Mouse (Mus musculus): Measurements from ENCODE around the gene Lmln. TPM values are rescaled to one million over a fixed set of nuclear protein-coding genes. Genes with fewer than 3 reads are reported as not detected.
"Not testable (repeated sequence)": the region's sequence is repeated elsewhere in the genome, so short reads cannot be mapped to it uniquely, and the experiment has no call there.

Gene Lmln
- polyA plus RNA-seq, 1 experiment, result 10.8 TPM

- Histone ChIP-seq H3K4me3 (ENCODE audit: control insufficient read depth, low read depth, low read length) (no peak overlapping the region), H3K36me3 (ENCODE audit: control insufficient read depth, insufficient read depth, low read length) (no peaks in the 10 kb centered on the region), H3K27me3 (ENCODE audit: control insufficient read depth, insufficient read depth, low read length) (no peaks in the 10 kb centered on the region), H3K27ac (ENCODE audit: control insufficient read depth, insufficient read depth, low read depth, low read length) (no peak overlapping the region), H3K4me1 (ENCODE audit: control insufficient read depth, insufficient read depth, low read length) (no peaks in the 10 kb centered on the region)
- TF ChIP-seq CTCF (IDR thresholded peaks at IDR 0.05; ENCODE audit: control insufficient read depth, insufficient read depth, insufficient replicate concordance, low read depth, low read length) (no peak), POLR2A (IDR thresholded peaks at IDR 0.05; ENCODE audit: control insufficient read depth, low read depth, low read length) (no peak)
Measured at GRCm38 (mm10) chr16:33130731-33131130, 68.4 kb downstream of the Lmln start.

- H3K4me3 ChIP-seq (ENCODE audit: control insufficient read depth, low read depth, low read length), result no peak overlapping the region
- H3K27me3 ChIP-seq (ENCODE audit: control insufficient read depth, insufficient read depth, low read length), result no peaks in the 10 kb centered on the region
- H3K27ac ChIP-seq (ENCODE audit: control insufficient read depth, insufficient read depth, low read depth, low read length), result no peak overlapping the region
- H3K4me1 ChIP-seq (ENCODE audit: control insufficient read depth, insufficient read depth, low read length), result no peaks in the 10 kb centered on the region
- no peaks in the 10 kb centered on the region for H3K36me3 ChIP-seq (ENCODE audit: control insufficient read depth, insufficient read depth, low read length)
- TF ChIP-seq CTCF (IDR thresholded peaks at IDR 0.05; ENCODE audit: control insufficient read depth, insufficient read depth, insufficient replicate concordance, low read depth, low read length) (no peak), POLR2A (IDR thresholded peaks at IDR 0.05; ENCODE audit: control insufficient read depth, low read depth, low read length) (no peak)
Measured at GRCm38 (mm10) chr16:33133186-33133585, 70.9 kb downstream of the Lmln start.

GRCm38 (mm10) chr16:33135167-33135566 is 72.8 kb downstream of the Lmln start:
- no peaks in the 10 kb centered on the region for H3K36me3 ChIP-seq (ENCODE audit: control insufficient read depth, insufficient read depth, low read length)
- no peaks in the 10 kb centered on the region for H3K27me3 ChIP-seq (ENCODE audit: control insufficient read depth, insufficient read depth, low read length)
- no peaks in the 10 kb centered on the region for H3K4me1 ChIP-seq (ENCODE audit: control insufficient read depth, insufficient read depth, low read length)
- TF ChIP-seq CTCF (IDR thresholded peaks at IDR 0.05; ENCODE audit: control insufficient read depth, insufficient read depth, insufficient replicate concordance, low read depth, low read length) (no peak), POLR2A (IDR thresholded peaks at IDR 0.05; ENCODE audit: control insufficient read depth, low read depth, low read length) (no peak)
- H3K4me3 ChIP-seq (ENCODE audit: control insufficient read depth, low read depth, low read length), result no peak overlapping the region
- no peak overlapping the region for H3K27ac ChIP-seq (ENCODE audit: control insufficient read depth, insufficient read depth, low read depth, low read length)

- H3K4me3 ChIP-seq (ENCODE audit: control insufficient read depth, low read depth, low read length); H3K27me3 ChIP-seq (ENCODE audit: control insufficient read depth, insufficient read depth, low read length); H3K4me1 ChIP-seq (ENCODE audit: control insufficient read depth, insufficient read depth, low read length); H3K36me3 ChIP-seq (ENCODE audit: control insufficient read depth, insufficient read depth, low read length); H3K27ac ChIP-seq (ENCODE audit: control insufficient read depth, insufficient read depth, low read depth, low read length): not testable (repeated sequence)
Measured at GRCm38 (mm10) chr16:33139061-33139460, 76.7 kb downstream of the Lmln start.

- H3K4me1 ChIP-seq (ENCODE audit: control insufficient read depth, insufficient read depth, low read length), result no peaks in the 10 kb centered on the region
- no peaks in the 10 kb centered on the region for H3K36me3 ChIP-seq (ENCODE audit: control insufficient read depth, insufficient read depth, low read length)
- no peak overlapping the region for H3K27ac ChIP-seq (ENCODE audit: control insufficient read depth, insufficient read depth, low read depth, low read length)
- no peak overlapping the region for H3K4me3 ChIP-seq (ENCODE audit: control insufficient read depth, low read depth, low read length)
- TF ChIP-seq POLR2A (IDR thresholded peaks at IDR 0.05; ENCODE audit: control insufficient read depth, low read depth, low read length) (no peak), CTCF (IDR thresholded peaks at IDR 0.05; ENCODE audit: control insufficient read depth, insufficient read depth, insufficient replicate concordance, low read depth, low read length) (no peak)
- no peaks in the 10 kb centered on the region for H3K27me3 ChIP-seq (ENCODE audit: control insufficient read depth, insufficient read depth, low read length)
Measured at GRCm38 (mm10) chr16:33141758-33142280, 79.5 kb downstream of the Lmln start.

GRCm38 (mm10) chr16:33143452-33143851 is 81.1 kb downstream of the Lmln start:
- Histone ChIP-seq H3K4me3 (ENCODE audit: control insufficient read depth, low read depth, low read length) (no peak overlapping the region), H3K36me3 (ENCODE audit: control insufficient read depth, insufficient read depth, low read length) (no peaks in the 10 kb centered on the region), H3K27ac (ENCODE audit: control insufficient read depth, insufficient read depth, low read depth, low read length) (no peak overlapping the region), H3K4me1 (ENCODE audit: control insufficient read depth, insufficient read depth, low read length) (no peaks in the 10 kb centered on the region), H3K27me3 (ENCODE audit: control insufficient read depth, insufficient read depth, low read length) (no peaks in the 10 kb centered on the region)
- TF ChIP-seq CTCF (IDR thresholded peaks at IDR 0.05; ENCODE audit: control insufficient read depth, insufficient read depth, insufficient replicate concordance, low read depth, low read length) (no peak), POLR2A (IDR thresholded peaks at IDR 0.05; ENCODE audit: control insufficient read depth, low read depth, low read length) (no peak)

GRCm38 (mm10) chr16:33146185-33146584 is 83.9 kb downstream of the Lmln start:
- Histone ChIP-seq H3K36me3 (ENCODE audit: control insufficient read depth, insufficient read depth, low read length) (no peaks in the 10 kb centered on the region), H3K4me3 (ENCODE audit: control insufficient read depth, low read depth, low read length) (no peak overlapping the region), H3K27ac (ENCODE audit: control insufficient read depth, insufficient read depth, low read depth, low read length) (no peak overlapping the region), H3K4me1 (ENCODE audit: control insufficient read depth, insufficient read depth, low read length) (no peaks in the 10 kb centered on the region), H3K27me3 (ENCODE audit: control insufficient read depth, insufficient read depth, low read length) (no peaks in the 10 kb centered on the region)
- no peak for TF ChIP-seq POLR2A (IDR thresholded peaks at IDR 0.05; ENCODE audit: control insufficient read depth, low read depth, low read length)
- peak; percentile 53; the same call in 1 of the 2 replicates for TF ChIP-seq CTCF (IDR thresholded peaks at IDR 0.05; ENCODE audit: control insufficient read depth, insufficient read depth, insufficient replicate concordance, low read depth, low read length)

- H3K36me3 ChIP-seq (ENCODE audit: control insufficient read depth, insufficient read depth, low read length), result no peaks in the 10 kb centered on the region
- no peak for TF ChIP-seq POLR2A (IDR thresholded peaks at IDR 0.05; ENCODE audit: control insufficient read depth, low read depth, low read length)
- no peak for TF ChIP-seq CTCF (IDR thresholded peaks at IDR 0.05; ENCODE audit: control insufficient read depth, insufficient read depth, insufficient replicate concordance, low read depth, low read length)
- H3K4me3 ChIP-seq (ENCODE audit: control insufficient read depth, low read depth, low read length), result no peak overlapping the region
- H3K27ac ChIP-seq (ENCODE audit: control insufficient read depth, insufficient read depth, low read depth, low read length), result no peak overlapping the region
- H3K4me1 ChIP-seq (ENCODE audit: control insufficient read depth, insufficient read depth, low read length), result no peaks in the 10 kb centered on the region
- no peaks in the 10 kb centered on the region for H3K27me3 ChIP-seq (ENCODE audit: control insufficient read depth, insufficient read depth, low read length)
Measured at GRCm38 (mm10) chr16:33148135-33148534, 85.8 kb downstream of the Lmln start.

- not testable (repeated sequence) for H3K27ac ChIP-seq (ENCODE audit: control insufficient read depth, insufficient read depth, low read depth, low read length); H3K4me1 ChIP-seq (ENCODE audit: control insufficient read depth, insufficient read depth, low read length)
Measured at GRCm38 (mm10) chr16:33150875-33151274, 88.6 kb downstream of the Lmln start.

More at GRCm38 (mm10) chr16:33150875-33151274, 88.6 kb downstream of the Lmln start:
- H3K36me3 ChIP-seq (ENCODE audit: control insufficient read depth, insufficient read depth, low read length); H3K4me3 ChIP-seq (ENCODE audit: control insufficient read depth, low read depth, low read length); H3K27me3 ChIP-seq (ENCODE audit: control insufficient read depth, insufficient read depth, low read length): not testable (repeated sequence)

Measured in testis, adult 2 months (tissue).